Mouse (Mus musculus) cerebellum, adult 2 months (tissue): ENCODE measurements around the gene Zfp988.
"Not testable (repeated sequence)": the region's sequence is repeated elsewhere in the genome, so short reads cannot be mapped to it uniquely, and the experiment has no call there.

ENCODE experiments used
- CTCF ChIP-seq: fragments of 200-500 bp; IDR thresholded peaks from 2 replicates; pipeline ENCODE4 v1.5.1; 2011; ENCODE audit warnings: low read depth, mild to moderate bottlenecking, control low read depth, low read length, moderate library complexity, borderline replicate concordance; ENCODE audit not compliant: insufficient read depth
- POLR2A ChIP-seq: fragments of 200-500 bp; IDR thresholded peaks from 2 replicates; pipeline ENCODE4 v1.6.1; 2011; ENCODE audit warnings: low read length, control low read depth, borderline replicate concordance; ENCODE audit not compliant: insufficient read depth

DNA sequence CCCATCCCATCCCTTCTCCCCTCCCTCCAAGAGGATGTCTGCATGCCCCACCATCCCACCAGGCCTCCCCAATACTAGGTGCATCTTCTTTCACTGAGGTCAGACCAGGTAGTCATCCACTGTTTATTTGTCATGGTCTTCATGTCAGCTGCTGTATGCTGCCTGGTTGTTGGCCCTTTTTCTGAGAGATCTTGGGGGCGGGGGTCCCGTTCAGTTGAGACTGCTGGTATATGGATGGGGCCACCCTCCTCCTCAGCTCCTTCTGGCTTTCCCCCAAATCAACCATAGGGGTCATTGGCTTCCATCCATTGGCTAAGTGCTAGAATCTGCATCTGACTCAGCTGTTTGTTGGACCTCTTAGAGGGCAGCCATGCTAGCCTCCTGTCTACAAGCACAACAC lies 64.1 kb downstream of the Zfp988 start:
- not testable (repeated sequence) for TF ChIP-seq CTCF, POLR2A
